Mouse (Mus musculus) fibroblast of lung, adult 2 months (primary cell): ENCODE measurements around the gene Fen1.

Experiments
- DNase-seq: peaks from one replicate; pipeline ENCODE4 v3.0.0-alpha.2; 2011; ENCODE audit warnings: low read depth

Fen1 gene

GRCm38 (mm10) chr19:10203848-10204615 is at the start of gene Fen1, which contains the start of gene Tmem258:
TSS of gene Fen1 (minus strand) at chr19:10204169.
TSS of gene Tmem258 (plus strand) at chr19:10204014.
- DNase-seq: peak; percentile 84

DNA sequence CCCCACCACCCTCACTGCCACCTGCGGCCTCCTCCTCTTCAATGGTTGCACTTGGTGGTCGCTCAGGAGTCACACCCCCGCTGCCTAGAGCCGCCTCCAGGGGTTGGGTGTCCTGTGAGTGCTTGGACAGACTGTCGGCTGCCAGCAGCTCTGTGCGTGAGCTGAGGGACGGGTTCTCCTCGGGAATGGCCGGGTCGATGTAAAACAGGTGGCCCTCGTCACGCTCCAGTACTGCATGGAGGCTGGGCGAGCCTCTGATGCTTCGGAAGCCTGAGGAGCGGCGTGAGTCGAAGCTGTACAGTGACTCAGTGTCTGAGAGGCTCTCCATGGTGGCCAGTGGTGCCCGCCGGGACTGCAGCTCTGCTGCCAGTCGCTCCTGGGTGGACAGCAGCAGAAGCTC is 44.2 kb upstream of the Fen1 start:
- no peak for DNase-seq

DNA sequence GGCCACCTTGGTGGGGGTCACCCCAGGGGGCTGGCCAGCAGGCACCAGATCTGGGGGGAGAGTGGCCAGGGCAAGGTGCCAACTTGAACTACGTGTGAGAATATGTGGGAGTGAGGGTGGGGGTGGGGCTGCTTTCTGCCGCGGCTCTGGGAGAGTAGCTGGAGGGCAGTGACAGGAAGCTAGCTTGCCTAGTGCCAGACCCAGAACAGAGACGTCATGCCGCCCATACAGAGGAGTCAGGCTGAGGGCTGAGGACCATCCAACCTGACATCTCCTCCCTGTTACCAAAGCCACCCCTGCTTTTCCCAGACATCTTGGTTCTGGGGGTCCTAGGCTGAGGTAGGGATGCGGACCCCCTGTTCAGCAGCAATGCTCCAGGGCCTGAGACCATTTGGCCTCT is 43.2 kb upstream of the Fen1 start:
- DNase-seq: no peak

DNA sequence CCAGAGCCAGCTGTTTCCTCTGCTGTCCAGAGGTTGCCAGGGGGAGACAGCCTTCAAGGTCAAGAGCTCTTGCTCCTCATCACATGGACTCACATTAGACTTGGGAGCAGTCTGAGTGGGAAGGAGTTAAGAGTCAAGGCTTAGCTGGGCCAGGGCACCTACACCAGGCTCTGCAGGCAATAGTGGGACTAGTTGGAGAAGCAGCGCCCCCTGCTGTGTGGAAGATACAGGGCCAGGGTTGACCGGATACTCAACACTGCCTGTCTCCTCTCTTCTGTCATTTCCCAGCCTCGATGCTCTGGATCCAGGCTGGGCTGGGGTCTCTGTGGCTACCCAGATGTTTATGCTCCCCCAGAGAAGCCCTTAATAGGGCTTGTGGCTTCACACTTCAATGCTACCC is 40.2 kb upstream of the Fen1 start:
- DNase-seq: no peak

DNA sequence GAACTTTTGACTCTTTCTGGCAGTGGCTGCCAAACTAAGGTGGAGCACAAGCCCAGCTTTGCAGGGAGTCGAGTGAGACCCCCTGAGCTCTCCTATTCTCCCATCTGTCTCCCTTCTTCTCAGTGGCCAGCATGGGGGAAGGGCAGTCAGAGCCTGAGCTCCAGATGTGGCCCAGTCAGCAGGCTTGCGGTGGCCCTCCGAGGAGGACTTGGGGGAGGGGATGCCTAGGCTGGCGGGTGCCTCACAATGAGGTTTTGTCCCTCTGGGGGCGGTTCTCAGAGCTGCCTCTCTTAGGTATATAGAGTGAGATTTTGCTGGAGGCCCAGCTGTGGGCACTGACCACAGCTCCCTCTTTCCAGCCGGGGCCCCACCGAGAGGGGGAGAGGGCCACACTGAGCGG is 38.9 kb upstream of the Fen1 start:
- no peak for DNase-seq

- DNase-seq: no peak
Observed at GRCm38 (mm10) chr19:10240654-10241305, 36.8 kb upstream of the Fen1 start, which contains the start of gene Myrf. TSS of gene Myrf (minus strand) at chr19:10240748.

DNA sequence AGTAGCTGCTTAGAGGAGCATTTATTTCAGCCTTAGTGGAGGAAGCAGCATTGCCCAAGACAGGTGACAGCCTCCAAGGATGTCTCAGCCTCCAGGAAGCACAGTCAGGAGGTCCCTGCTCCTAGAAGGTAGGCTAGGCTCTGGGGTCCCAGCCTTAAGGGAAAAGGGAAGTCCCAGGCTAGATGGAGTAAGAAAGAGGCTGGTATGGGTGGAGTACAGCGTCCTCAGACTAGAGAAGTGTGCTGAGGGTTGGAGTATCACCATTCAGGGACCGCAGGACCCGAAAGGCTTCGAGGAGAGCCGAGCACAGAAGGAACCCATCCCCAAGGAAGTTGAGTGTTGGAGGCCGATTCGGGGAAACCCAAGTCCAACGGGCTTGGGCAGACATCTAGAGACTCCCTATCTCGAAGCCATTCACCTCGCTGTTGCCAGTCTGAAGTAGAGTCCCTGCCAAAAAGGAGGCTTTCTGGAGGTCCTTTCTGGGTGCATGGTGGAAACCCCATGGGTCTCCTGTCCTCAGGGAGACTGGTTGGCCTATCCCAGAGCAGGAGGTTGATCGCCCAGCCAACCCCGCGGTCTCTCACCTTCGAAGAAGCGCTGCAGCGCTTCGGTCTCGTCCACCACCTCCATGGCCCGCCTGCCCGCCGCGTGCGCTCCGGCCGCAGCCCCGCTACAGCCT is 36.1 kb upstream of the Fen1 start:
- no peak for DNase-seq

GRCm38 (mm10) chr19:10239419-10239818 is 35.5 kb upstream of the Fen1 start:
- no peak for DNase-seq

GRCm38 (mm10) chr19:10238477-10238876 is 34.5 kb upstream of the Fen1 start:
- no peak for DNase-seq

DNA sequence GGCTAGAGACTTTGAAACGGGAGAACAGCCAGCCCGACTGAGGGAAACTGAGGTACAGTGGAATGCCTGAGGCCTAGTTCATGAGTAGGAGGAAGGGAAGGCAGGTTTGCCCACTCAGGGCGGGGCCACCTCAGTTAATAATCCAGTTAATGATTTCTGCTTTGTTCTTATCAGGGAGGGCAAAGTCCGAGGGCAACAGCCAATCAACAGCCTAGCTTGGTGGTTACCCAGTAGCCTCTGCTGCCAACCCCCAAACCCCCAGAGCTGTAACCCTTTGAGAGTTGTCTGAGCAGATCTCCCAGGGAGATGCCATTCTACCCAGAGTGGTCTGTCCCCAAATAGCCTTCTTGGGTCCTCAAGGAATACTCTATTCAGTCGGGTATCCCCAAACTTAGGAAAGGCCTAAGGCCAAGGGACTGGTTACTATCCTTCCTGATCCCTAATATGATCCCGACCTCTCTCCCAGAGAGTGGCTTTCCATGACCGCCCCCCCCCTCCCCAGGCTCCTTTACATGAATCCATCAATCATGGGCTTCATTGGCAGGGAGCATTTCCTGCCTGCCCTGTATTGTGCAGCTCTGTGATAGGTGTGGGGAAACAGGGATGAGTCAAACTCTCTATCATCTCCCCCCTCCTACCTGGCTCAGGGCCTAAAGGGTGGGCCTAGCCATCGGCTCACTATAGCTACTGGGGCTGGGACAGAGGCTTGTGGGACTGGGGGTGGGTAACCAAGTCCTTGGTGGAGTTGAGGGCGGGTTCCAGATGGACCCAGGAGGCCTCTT is 32.0 kb upstream of the Fen1 start:
- no peak for DNase-seq

DNA sequence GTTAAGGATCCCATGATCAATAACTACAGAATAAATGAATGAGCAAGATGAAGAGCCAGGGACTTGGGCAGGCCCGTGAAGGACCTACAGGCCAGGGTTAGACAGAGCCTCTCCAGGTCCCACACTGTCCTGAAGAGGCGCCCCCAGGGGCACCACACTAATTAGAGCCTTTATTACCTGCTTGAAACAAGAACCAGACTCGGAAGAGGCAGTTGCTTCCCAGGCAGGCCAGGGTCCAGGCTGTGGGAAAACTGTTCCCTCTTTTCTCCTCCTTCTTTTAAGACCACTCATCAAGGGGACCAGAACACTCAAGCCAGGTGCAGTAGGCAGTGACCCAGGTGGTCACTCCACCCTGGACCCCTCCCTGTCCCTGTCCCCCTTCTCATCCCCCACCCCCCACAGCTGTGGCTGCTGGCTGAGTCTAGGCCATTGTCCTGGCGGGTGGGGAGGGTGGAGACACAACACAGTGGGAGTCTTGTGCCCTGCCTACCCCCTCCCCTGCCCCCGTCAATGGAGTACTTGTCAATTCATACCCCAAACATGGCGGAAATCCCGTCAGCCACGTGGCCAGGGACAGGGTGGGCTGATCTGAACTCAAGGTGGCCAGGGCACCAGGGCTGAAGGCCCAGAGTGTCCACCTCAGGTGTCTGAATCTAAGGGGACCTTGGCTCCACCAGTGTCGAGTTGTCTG is 28.5 kb upstream of the Fen1 start:
- no peak for DNase-seq

- DNase-seq: no peak
Observed at GRCm38 (mm10) chr19:10231871-10232270, 27.9 kb upstream of the Fen1 start.

- DNase-seq: no peak
Observed at GRCm38 (mm10) chr19:10231016-10231415, 27.0 kb upstream of the Fen1 start.

GRCm38 (mm10) chr19:10225767-10226166 is 21.8 kb upstream of the Fen1 start:
- DNase-seq: no peak

- no peak for DNase-seq
Observed at GRCm38 (mm10) chr19:10224637-10225453, 20.9 kb upstream of the Fen1 start.

DNA sequence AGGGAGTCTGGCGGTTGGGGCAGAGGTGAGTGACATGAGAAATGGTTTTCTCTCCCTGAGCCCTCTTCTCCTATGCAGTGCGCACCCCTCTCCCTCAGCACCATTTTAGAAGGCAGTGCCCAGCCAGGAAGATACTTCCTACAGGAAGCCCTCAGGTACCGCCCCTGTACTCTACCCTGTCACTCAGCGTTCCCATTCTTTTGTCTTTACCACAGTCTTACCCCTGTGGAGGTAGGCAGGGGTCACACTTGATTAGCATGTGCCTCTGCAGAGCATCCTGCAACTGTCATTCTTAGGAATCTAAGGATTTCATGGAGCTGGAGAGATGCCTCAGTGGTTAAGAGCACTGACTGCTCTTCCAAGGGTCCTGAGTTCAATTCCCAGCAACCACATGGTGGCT is 19.6 kb upstream of the Fen1 start:
- no peak for DNase-seq

- DNase-seq: no peak
Observed at GRCm38 (mm10) chr19:10222656-10223055, 18.7 kb upstream of the Fen1 start.

DNA sequence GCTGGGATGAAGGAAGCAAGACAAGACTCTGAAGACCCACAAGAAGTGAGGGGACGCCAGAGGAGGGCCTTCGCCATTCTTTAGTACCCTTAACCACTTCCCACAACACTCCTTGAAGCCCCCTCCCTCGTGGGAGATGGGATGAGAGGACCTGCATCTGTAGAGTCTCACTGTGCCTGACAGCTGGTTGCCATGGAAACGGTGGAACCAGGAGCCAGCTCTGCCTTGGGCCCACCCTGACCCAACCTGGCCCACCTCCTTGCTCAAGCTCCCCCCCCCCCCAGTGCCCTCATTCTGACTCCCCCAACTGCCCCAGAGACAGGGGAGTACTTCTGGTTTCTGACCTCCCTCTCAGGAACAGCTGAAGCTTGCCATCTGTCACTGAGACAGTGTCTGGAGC is 17.6 kb upstream of the Fen1 start:
- no peak for DNase-seq

DNA sequence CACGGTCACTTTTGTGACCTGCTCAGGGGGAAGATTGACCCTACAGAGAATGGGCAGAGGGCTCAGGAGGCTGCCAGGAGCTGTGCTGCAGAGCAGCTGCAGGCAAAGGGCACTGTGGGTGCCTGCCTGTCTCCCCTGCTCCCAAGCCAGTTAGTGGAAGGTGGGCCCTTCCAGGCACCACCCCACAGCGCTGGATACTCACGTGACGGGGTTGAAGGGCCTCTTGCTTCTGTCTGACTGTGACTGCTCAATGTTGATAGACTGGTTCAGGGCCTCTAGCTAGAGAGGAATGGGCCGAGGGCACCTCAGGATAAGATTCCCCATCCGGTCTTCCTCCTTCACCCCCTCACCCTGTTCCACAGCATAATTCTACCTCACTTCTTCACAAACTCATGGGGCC is 15.6 kb upstream of the Fen1 start:
- no peak for DNase-seq

DNA sequence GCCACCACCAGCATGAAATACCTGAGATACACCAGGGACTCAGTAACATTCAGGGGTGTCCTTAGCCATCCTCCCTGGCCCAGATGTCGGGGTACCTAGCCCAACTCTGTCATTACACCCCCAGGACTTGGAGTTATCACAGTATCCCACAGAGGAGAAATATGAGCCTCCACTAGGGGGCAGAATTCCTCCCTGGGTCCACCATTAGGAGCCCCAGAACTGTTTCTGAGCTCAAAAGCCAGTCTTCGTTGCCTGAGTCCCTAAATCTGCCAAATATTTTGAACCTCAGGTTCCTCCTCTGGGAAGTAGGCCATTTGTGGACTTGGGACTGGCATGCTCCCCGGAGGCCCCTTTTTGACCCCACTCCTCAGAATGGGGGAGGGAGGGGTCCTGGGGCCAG is 15.1 kb upstream of the Fen1 start:
- DNase-seq: no peak

- no peak for DNase-seq
Observed at GRCm38 (mm10) chr19:10216101-10216500, 12.1 kb upstream of the Fen1 start.
